Mouse (Mus musculus) kidney, embryonic 15.5 days (tissue): Measurements from ENCODE around the gene Sphk2. TPM values are rescaled to one million over a fixed set of nuclear protein-coding genes. Genes with fewer than 3 reads are reported as not detected.

ENCODE experiments used
- ATAC-seq: fragments of 200-750 bp; cut with Nextera tagmentation; replicated peaks from 2 replicates; pipeline ENCODE4 v1.8.0; 2017; ENCODE audit warnings: moderate TSS enrichment; ENCODE audit not compliant: low FRiP score
- H3K27ac ChIP-seq: fragments of 300-500 bp; sonication (generic); 2 replicates; pipeline ENCODE4 v1.5.1; 2015; ENCODE audit warnings: mild to moderate bottlenecking, inconsistent platforms
- H3K27me3 ChIP-seq: fragments of 300-500 bp; sonication (generic); 2 replicates; pipeline ENCODE4 v1.6.1; 2015; ENCODE audit warnings: inconsistent platforms
- H3K36me3 ChIP-seq: fragments of 300-500 bp; sonication (generic); 2 replicates; pipeline ENCODE4 v1.6.1; 2015; ENCODE audit warnings: inconsistent platforms
- H3K4me1 ChIP-seq: fragments of 300-500 bp; sonication (generic); 2 replicates; pipeline ENCODE4 v1.6.1; 2015; ENCODE audit warnings: inconsistent platforms
- H3K4me2 ChIP-seq: fragments of 300-500 bp; sonication (generic); 2 replicates; pipeline ENCODE4 v1.6.1; 2015; ENCODE audit warnings: moderate library complexity, mild to moderate bottlenecking, inconsistent platforms
- H3K4me3 ChIP-seq: fragments of 300-500 bp; sonication (generic); replicated peaks from 2 replicates; pipeline ENCODE4 v1.5.1; 2015; ENCODE audit warnings: mild to moderate bottlenecking, inconsistent platforms
- H3K9ac ChIP-seq: fragments of 300-500 bp; sonication (generic); 2 replicates; pipeline ENCODE4 v1.6.1; 2015; ENCODE audit warnings: mild to moderate bottlenecking, inconsistent platforms
- H3K9me3 ChIP-seq: fragments of 300-500 bp; sonication (generic); replicated peaks from 2 replicates; pipeline ENCODE4 v1.6.1; 2016; ENCODE audit warnings: inconsistent platforms
- WGBS: fragments of 180-500 bp; shearing (Covaris S2); methylation state at CpG from one replicate; pipeline ENCODE4 v1.1.7; 2015; ENCODE audit warnings: mixed read lengths; 5-methylcytosine and 5-hydroxymethylcytosine counted together
- polyA plus RNA-seq: library from polyadenylated mRNA; unstranded; fragments of >200 nt; fragmentation: Nextera tagmentation; extraction: Ambion mirVana; gene quantifications from 2 replicates; pipeline ENCODE4 v1.2.1, GENCODE M21; 2015

The Sphk2 gene
- polyA plus RNA-seq, 1 experiment from 2014 or later, result 33.7 TPM

- H3K36me3 ChIP-seq, result peaks cover 88% of the 10 kb centered on the region
- ATAC-seq, result no peak
- H3K9me3 ChIP-seq, result no peaks in the 10 kb centered on the region
- no peak overlapping the region for H3K4me3 ChIP-seq
- 91% methylated on average over 4 of the region's 4 CpGs for WGBS
- no peak overlapping the region for H3K4me2 ChIP-seq
- no peak overlapping the region for H3K27ac ChIP-seq
- H3K4me1 ChIP-seq, result peaks cover 30% of the 10 kb centered on the region
- H3K27me3 ChIP-seq, result no peaks in the 10 kb centered on the region
- H3K9ac ChIP-seq, result no peak overlapping the region
Observed at GRCm38 (mm10) chr7:45723301-45723700, 5.5 kb upstream of the Sphk2 start.

GRCm38 (mm10) chr7:45722348-45722713 is 4.5 kb upstream of the Sphk2 start:
- Histone ChIP-seq H3K9ac (no peak overlapping the region), H3K4me2 (no peak overlapping the region)
- ATAC-seq, result no peak

GRCm38 (mm10) chr7:45721642-45722347 is 4.0 kb upstream of the Sphk2 start:
- Histone ChIP-seq H3K4me1 (peaks cover 34% of the 10 kb centered on the region), H3K9ac (0 out of 2 replicates have a peak overlapping the region, but pooled peaks have one; percentile 7), H3K27me3 (no peaks in the 10 kb centered on the region), H3K36me3 (peaks cover 77% of the 10 kb centered on the region), H3K9me3 (no peaks in the 10 kb centered on the region), H3K27ac (no peak overlapping the region), H3K4me3 (no peak overlapping the region), H3K4me2 (no peak overlapping the region)
- ATAC-seq, result no peak
- 59% methylated on average over 13 of the region's 13 CpGs for WGBS

More at GRCm38 (mm10) chr7:45722348-45722713, 4.5 kb upstream of the Sphk2 start:
- Histone ChIP-seq H3K27me3 (no peaks in the 10 kb centered on the region), H3K36me3 (peaks cover 82% of the 10 kb centered on the region), H3K9me3 (no peaks in the 10 kb centered on the region), H3K4me1 (peaks cover 30% of the 10 kb centered on the region), H3K27ac (no peak overlapping the region), H3K4me3 (no peak overlapping the region)
- 59% methylated on average over 13 of the region's 13 CpGs for WGBS

GRCm38 (mm10) chr7:45721234-45721571 is 3.4 kb upstream of the Sphk2 start:
- Histone ChIP-seq H3K36me3 (peaks cover 71% of the 10 kb centered on the region), H3K27me3 (no peaks in the 10 kb centered on the region), H3K27ac (no peak overlapping the region), H3K9me3 (no peaks in the 10 kb centered on the region), H3K9ac (no peak overlapping the region), H3K4me3 (no peak overlapping the region), H3K4me1 (peaks cover 40% of the 10 kb centered on the region), H3K4me2 (no peak overlapping the region)
- ATAC-seq, result no peak
- WGBS, result 82% methylated on average over 7 of the region's 7 CpGs

GRCm38 (mm10) chr7:45720413-45721233 is 2.8 kb upstream of the Sphk2 start, which contains the start of gene Fam83e:
TSS of gene Fam83e (plus strand) at chr7:45721212.
- peaks cover 65% of the 10 kb centered on the region for H3K36me3 ChIP-seq
- H3K9ac ChIP-seq, result 0 out of 2 replicates have a peak within 1 kb of the TSS, but pooled peaks have one; percentile 94
- no peaks in the 10 kb centered on the region for H3K9me3 ChIP-seq
- no peaks in the 10 kb centered on the region for H3K27me3 ChIP-seq
- peaks cover 46% of the 10 kb centered on the region for H3K4me1 ChIP-seq
- no peak for ATAC-seq
- WGBS, result 77% methylated on average over 14 of the region's 14 CpGs
- H3K4me2 ChIP-seq, result peak within 1 kb of the TSS; percentile 70; the same call in 1 of the 2 replicates
- H3K4me3 ChIP-seq, result peak within 1 kb of the TSS; percentile 75; the same call in 1 of the 2 replicates
- H3K27ac ChIP-seq, result no peak within 1 kb of the TSS

- Histone ChIP-seq H3K9ac (peak overlapping the region; percentile 94; the same call in 1 of the 2 replicates), H3K4me3 (peak overlapping the region; percentile 75), H3K4me1 (peaks cover 49% of the 10 kb centered on the region), H3K27ac (no peak overlapping the region), H3K27me3 (no peaks in the 10 kb centered on the region), H3K36me3 (peaks cover 58% of the 10 kb centered on the region), H3K4me2 (peak overlapping the region; percentile 70), H3K9me3 (no peaks in the 10 kb centered on the region)
- no peak for ATAC-seq
- WGBS, result 91% methylated on average over 16 of the region's 16 CpGs
Observed at GRCm38 (mm10) chr7:45719738-45720412, 2.1 kb upstream of the Sphk2 start.

- peaks cover 56% of the 10 kb centered on the region for H3K4me1 ChIP-seq
- H3K27ac ChIP-seq, result no peak overlapping the region
- H3K27me3 ChIP-seq, result no peaks in the 10 kb centered on the region
- no peaks in the 10 kb centered on the region for H3K9me3 ChIP-seq
- peak overlapping the region; percentile 70 for H3K4me2 ChIP-seq
- WGBS, result 81% methylated on average over 10 of the region's 10 CpGs
- H3K9ac ChIP-seq, result peak overlapping the region; percentile 94
- H3K36me3 ChIP-seq, result peaks cover 51% of the 10 kb centered on the region
- H3K4me3 ChIP-seq, result peak overlapping the region; percentile 75
- no peak for ATAC-seq
Observed at GRCm38 (mm10) chr7:45719180-45719579, 1.4 kb upstream of the Sphk2 start.

- peaks cover 49% of the 10 kb centered on the region for H3K36me3 ChIP-seq
Observed at GRCm38 (mm10) chr7:45718331-45718730, 529 bp upstream of the Sphk2 start.

GRCm38 (mm10) chr7:45716952-45717917 is 567 bp downstream of the Sphk2 start:
- Histone ChIP-seq H3K4me2 (peak overlapping the region; percentile 87), H3K27ac (peak overlapping the region; percentile 94), H3K36me3 (peaks cover 49% of the 10 kb centered on the region), H3K27me3 (no peaks in the 10 kb centered on the region), H3K4me3 (peak overlapping the region; percentile 75), H3K9ac (peak overlapping the region; percentile 83), H3K4me1 (peaks cover 63% of the 10 kb centered on the region), H3K9me3 (no peaks in the 10 kb centered on the region)
- ATAC-seq, result peak; percentile 27
- WGBS, result 9% methylated on average over 31 of the region's 31 CpGs

More at GRCm38 (mm10) chr7:45718331-45718730, 529 bp upstream of the Sphk2 start:
- Histone ChIP-seq H3K4me3 (peak overlapping the region; percentile 75), H3K27ac (peak overlapping the region; percentile 94), H3K9ac (peak overlapping the region; percentile 94), H3K9me3 (no peaks in the 10 kb centered on the region), H3K4me1 (peaks cover 63% of the 10 kb centered on the region), H3K4me2 (peak overlapping the region; percentile 70), H3K27me3 (no peaks in the 10 kb centered on the region)
- WGBS, result under 1% methylated on average over 20 of the region's 20 CpGs
- no peak for ATAC-seq

- peaks cover 58% of the 10 kb centered on the region for H3K4me1 ChIP-seq
- peak overlapping the region; percentile 87 for H3K4me2 ChIP-seq
- no peak for ATAC-seq
- no peaks in the 10 kb centered on the region for H3K27me3 ChIP-seq
- 0 out of 2 replicates have a peak overlapping the region, but pooled peaks have one; percentile 80 for H3K27ac ChIP-seq
- peak overlapping the region; percentile 75 for H3K4me3 ChIP-seq
- peaks cover 49% of the 10 kb centered on the region for H3K36me3 ChIP-seq
- peak overlapping the region; percentile 83; the same call in 1 of the 2 replicates for H3K9ac ChIP-seq
- WGBS, result 92% methylated on average over 3 of the region's 3 CpGs
- H3K9me3 ChIP-seq, result no peaks in the 10 kb centered on the region
Observed at GRCm38 (mm10) chr7:45716460-45716857, 1.3 kb downstream of the Sphk2 start.
